Mouse (Mus musculus) liver, adult 2 months (tissue): ENCODE data around the gene Vmn2r56. TPM values are rescaled to one million over a fixed set of nuclear protein-coding genes. Genes with fewer than 3 reads are reported as not detected.
"Not testable (repeated sequence)": the region's sequence is repeated elsewhere in the genome, so short reads cannot be mapped to it uniquely, and the experiment has no call there.

ENCODE experiments used
- DNase-seq: peaks from one replicate; pipeline ENCODE4 v3.0.0-alpha.2; 2011; ENCODE audit warnings: low read depth, low spot score; ENCODE audit errors: extremely low read depth
- H3K27ac ChIP-seq: fragments of 200-500 bp; replicated peaks from 2 replicates; pipeline ENCODE4 v1.5.1; 2012; ENCODE audit warnings: low read depth, mild to moderate bottlenecking, control low read depth, inconsistent platforms, low read length; ENCODE audit not compliant: insufficient read depth
- H3K27me3 ChIP-seq: fragments of 200-500 bp; 2 replicates; pipeline ENCODE4 v1.6.1; 2012; ENCODE audit warnings: mild to moderate bottlenecking, moderate library complexity, low read length, inconsistent platforms; ENCODE audit not compliant: control insufficient read depth, insufficient read depth
- H3K36me3 ChIP-seq: fragments of 200-500 bp; 2 replicates; pipeline ENCODE4 v1.6.1; 2012; ENCODE audit warnings: low read length, inconsistent platforms; ENCODE audit not compliant: control insufficient read depth, insufficient read depth
- H3K4me1 ChIP-seq: fragments of 200-500 bp; 2 replicates; pipeline ENCODE4 v1.6.1; 2011; ENCODE audit warnings: low read length; ENCODE audit not compliant: control insufficient read depth, insufficient read depth
- H3K4me3 ChIP-seq: fragments of 200-500 bp; 2 replicates; pipeline ENCODE4 v1.5.1; 2011; ENCODE audit warnings: low read depth, mild to moderate bottlenecking, control low read depth, low read length, moderate library complexity; ENCODE audit not compliant: insufficient read depth
- H3K79me2 ChIP-seq: fragments of 200-500 bp; 2 replicates; pipeline ENCODE4 v1.6.1; 2012; ENCODE audit warnings: inconsistent platforms, mild to moderate bottlenecking, low read length, moderate library complexity; ENCODE audit not compliant: control insufficient read depth, insufficient read depth
- H3K9ac ChIP-seq: fragments of 200-500 bp; 2 replicates; pipeline ENCODE4 v1.6.1; 2012; ENCODE audit warnings: low read depth, mild to moderate bottlenecking, control low read depth, inconsistent platforms, low read length
- CTCF ChIP-seq: fragments of 200-500 bp; IDR thresholded peaks from 2 replicates; pipeline ENCODE4 v1.5.1; 2011; ENCODE audit warnings: low read depth, low read length, control low read depth
- POLR2A ChIP-seq: fragments of 200-500 bp; IDR thresholded peaks from 2 replicates; pipeline ENCODE4 v1.6.1; 2011; ENCODE audit warnings: low read length, control low read depth; ENCODE audit not compliant: insufficient read depth; ENCODE audit errors: extremely low read depth
- WGBS: fragments of 180-500 bp; shearing (Covaris S2); methylation state at CpG from one replicate; pipeline ENCODE4 v1.1.7; 2018; 5-methylcytosine and 5-hydroxymethylcytosine counted together
- polyA plus RNA-seq: library from polyadenylated mRNA; depleted of rRNA; stranded (reverse); fragments of >200 nt; gene quantifications from 2 replicates; pipeline ENCODE4 v1.2.3, GENCODE M21; 2012; rRNA removed
- total RNA-seq: library from RNA; depleted of rRNA; stranded (reverse); fragments of >200 nt; gene quantifications from 2 replicates; pipeline ENCODE4 v1.2.3, GENCODE M21; 2014; rRNA removed

Vmn2r56 gene
- total and polyA plus RNA-seq, 2 experiments, result not detected

GRCm38 (mm10) chr7:12749431-12750198 lies 14.8 kb upstream of the Vmn2r56 start:
- 73% methylated on average over 24 of the region's 24 CpGs for WGBS
- no peak overlapping the region for H3K4me3 ChIP-seq
- H3K4me1 ChIP-seq, result no peaks in the 10 kb centered on the region
- H3K79me2 ChIP-seq, result no peaks in the 10 kb centered on the region
- no peaks in the 10 kb centered on the region for H3K27me3 ChIP-seq
- TF ChIP-seq CTCF (no peak), POLR2A (no peak)
- H3K36me3 ChIP-seq, result no peaks in the 10 kb centered on the region
- DNase-seq, result no peak
- H3K9ac ChIP-seq, result no peak overlapping the region
- H3K27ac ChIP-seq, result no peak overlapping the region

DNA sequence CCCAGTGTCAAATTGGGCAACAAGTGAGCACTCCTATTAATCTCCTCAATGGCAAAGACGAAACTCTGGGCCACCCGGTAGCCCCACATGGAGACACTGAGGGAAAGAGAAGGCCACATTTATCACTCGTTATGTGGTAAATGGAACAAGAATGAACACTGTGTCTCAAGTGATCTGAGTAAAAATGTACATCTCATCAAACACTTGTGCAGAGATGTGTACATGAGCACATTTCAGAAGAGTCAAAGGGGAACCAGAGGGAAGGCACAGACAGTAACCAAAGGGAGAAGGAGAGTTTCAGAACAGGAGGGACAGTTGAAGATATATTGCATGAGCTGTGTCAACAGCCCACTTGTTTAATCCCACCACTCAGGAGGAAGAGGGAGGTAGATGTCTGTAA lies 49.9 kb downstream of the Vmn2r56 start, which contains the start of gene Vmn2r55:
Vmn2r55 (minus strand) TSS at position 101 of the 400 bp plus-strand sequence.
- H3K4me1 ChIP-seq, H3K36me3 ChIP-seq, H3K4me3 ChIP-seq, H3K27me3 ChIP-seq, H3K79me2 ChIP-seq, H3K9ac ChIP-seq, DNase-seq, H3K27ac ChIP-seq: not testable (repeated sequence)
- 81% methylated on average over 3 of the region's 3 CpGs for WGBS

GRCm38 (mm10) chr7:12640219-12640618 lies 94.6 kb downstream of the Vmn2r56 start, which contains the start of gene Vmn2r54:
Vmn2r54 (minus strand) TSS chr7:12640319.
- not testable (repeated sequence) for H3K79me2 ChIP-seq, H3K27me3 ChIP-seq, H3K9ac ChIP-seq, H3K27ac ChIP-seq, H3K36me3 ChIP-seq, DNase-seq, H3K4me1 ChIP-seq, H3K4me3 ChIP-seq
- WGBS, result 69% methylated on average over 3 of the region's 4 CpGs

Other genes with a start within 250 kb of the Vmn2r56 start
- gene 2900092C05Rik, start 222.5 kb downstream of the Vmn2r56 start, total RNA-seq, result not detected in 2 replicates
- not detected in 2 replicates for gene 2900092C05Rik, start 222.5 kb downstream of the Vmn2r56 start, polyA plus RNA-seq
- gene Vmn2r53, start 126.2 kb downstream of the Vmn2r56 start, total RNA-seq, result not detected in 2 replicates
- not detected in 2 replicates for gene Vmn2r53, start 126.2 kb downstream of the Vmn2r56 start, polyA plus RNA-seq
- not detected in 2 replicates for gene Vmn2r54, start 94.7 kb downstream of the Vmn2r56 start, total RNA-seq
- not detected in 2 replicates for gene Vmn2r54, start 94.7 kb downstream of the Vmn2r56 start, polyA plus RNA-seq
- not detected in 2 replicates for gene Vmn2r55, start 50.0 kb downstream of the Vmn2r56 start, total RNA-seq
- gene Vmn2r55, start 50.0 kb downstream of the Vmn2r56 start, polyA plus RNA-seq, result not detected in 2 replicates
- gene Zscan18, start 68.6 kb upstream of the Vmn2r56 start, total RNA-seq, result 0.27 TPM in 1 of 2 replicates, not detected in the other
- 0.05 TPM in 1 of 2 replicates, not detected in the other for gene Zscan18, start 68.6 kb upstream of the Vmn2r56 start, polyA plus RNA-seq
- gene Zfp329, start 83.9 kb upstream of the Vmn2r56 start, total RNA-seq, result 1.8 and 2.0 TPM in 2 replicates
- 0.29 and 0.50 TPM in 2 replicates for gene Zfp329, start 83.9 kb upstream of the Vmn2r56 start, polyA plus RNA-seq
- gene Zfp110, start 99.8 kb upstream of the Vmn2r56 start, total RNA-seq, result 22.2 and 25.0 TPM in 2 replicates
- gene Zfp110, start 99.8 kb upstream of the Vmn2r56 start, polyA plus RNA-seq, result 6.1 and 9.7 TPM in 2 replicates
- gene Zfp128, start 146.2 kb upstream of the Vmn2r56 start, total RNA-seq, result 1.7 and 2.1 TPM in 2 replicates
- 0.46 and 0.58 TPM in 2 replicates for gene Zfp128, start 146.2 kb upstream of the Vmn2r56 start, polyA plus RNA-seq
- gene Zscan22, start 162.8 kb upstream of the Vmn2r56 start, total RNA-seq, result 1.2 and 1.5 TPM in 2 replicates
- gene Zscan22, start 162.8 kb upstream of the Vmn2r56 start, polyA plus RNA-seq, result 5.7 and 6.6 TPM in 2 replicates
- gene Rps5, start 187.3 kb upstream of the Vmn2r56 start, total RNA-seq, result 773 and 998 TPM in 2 replicates
- gene Rps5, start 187.3 kb upstream of the Vmn2r56 start, polyA plus RNA-seq, result 789 and 798 TPM in 2 replicates
- 0.09 and 0.47 TPM in 2 replicates for gene Rnf225, start 192.4 kb upstream of the Vmn2r56 start, total RNA-seq
- 0.45 and 0.65 TPM in 2 replicates for gene Rnf225, start 192.4 kb upstream of the Vmn2r56 start, polyA plus RNA-seq
- gene Zfp324, start 230.8 kb upstream of the Vmn2r56 start, total RNA-seq, result 3.9 and 4.1 TPM in 2 replicates
- gene Zfp324, start 230.8 kb upstream of the Vmn2r56 start, polyA plus RNA-seq, result 3.4 and 5.2 TPM in 2 replicates
- 1.3 and 1.4 TPM in 2 replicates for gene Zfp446, start 242.8 kb upstream of the Vmn2r56 start, total RNA-seq
- 1.9 and 3.6 TPM in 2 replicates for gene Zfp446, start 242.8 kb upstream of the Vmn2r56 start, polyA plus RNA-seq